Mouse (Mus musculus) forebrain, embryonic 11.5 days (tissue): ENCODE results near the gene Slc27a5. TPM values are rescaled to one million over a fixed set of nuclear protein-coding genes. Genes with fewer than 3 reads are reported as not detected.
A peak's percentile ranks its signal among the peaks of the same experiment; 100 is the strongest.

ENCODE experiments used
- ATAC-seq: fragments of 200-750 bp; cut with Nextera tagmentation; replicated peaks from 2 replicates; pipeline ENCODE4 v1.8.0; 2017; ENCODE audit warnings: moderate TSS enrichment; ENCODE audit not compliant: low FRiP score
- DNase-seq: peaks from one replicate; pipeline ENCODE4 v3.0.0-alpha.2; 2017; ENCODE audit warnings: low spot score
- H3K27ac ChIP-seq: fragments of 300-500 bp; sonication (generic); 2 replicates; pipeline ENCODE4 v1.5.1; 2014; ENCODE audit warnings: low read depth, low read length
- H3K27me3 ChIP-seq: fragments of 300-500 bp; sonication (generic); 2 replicates; pipeline ENCODE4 v1.6.1; 2014; ENCODE audit warnings: mild to moderate bottlenecking, low read length, mixed read lengths; ENCODE audit not compliant: control insufficient read depth, insufficient read depth
- H3K36me3 ChIP-seq: fragments of 300-500 bp; sonication (generic); 2 replicates; pipeline ENCODE4 v1.6.1; 2014; ENCODE audit warnings: mild to moderate bottlenecking, low read length, moderate library complexity, mixed read lengths; ENCODE audit not compliant: control insufficient read depth, insufficient read depth
- H3K4me1 ChIP-seq: fragments of 300-500 bp; sonication (generic); replicated peaks from 2 replicates; pipeline ENCODE4 v1.6.1; 2014; ENCODE audit warnings: low read length, mixed read lengths; ENCODE audit not compliant: control insufficient read depth, insufficient read depth
- H3K4me2 ChIP-seq: fragments of 300-500 bp; sonication (generic); 2 replicates; pipeline ENCODE4 v1.6.1; 2014; ENCODE audit warnings: low read depth, mild to moderate bottlenecking, low read length, moderate library complexity, mixed read lengths; ENCODE audit not compliant: severe bottlenecking
- H3K4me3 ChIP-seq: fragments of 300-500 bp; sonication (generic); 2 replicates; pipeline ENCODE4 v1.5.1; 2014; ENCODE audit warnings: low read depth, low read length
- H3K9ac ChIP-seq: fragments of 300-500 bp; sonication (generic); 2 replicates; pipeline ENCODE4 v1.6.1; 2014; ENCODE audit warnings: low read length
- H3K9me3 ChIP-seq: fragments of 300-500 bp; sonication (generic); 2 replicates; pipeline ENCODE4 v1.6.1; 2016; ENCODE audit warnings: low read length, mixed read lengths; ENCODE audit not compliant: control insufficient read depth
- WGBS: fragments of 180-500 bp; shearing (Covaris S2); extraction: QIAGEN DNeasy Blood & Tissue Kit; methylation state at CpG from one replicate; pipeline ENCODE4 v1.1.7; 2014; 5-methylcytosine and 5-hydroxymethylcytosine counted together
- polyA plus RNA-seq: library from polyadenylated mRNA; unstranded; fragments of >200 nt; fragmentation: Nextera tagmentation; extraction: Ambion mirVana; gene quantifications from 2 replicates; pipeline ENCODE4 v1.2.1, GENCODE M21; 2014

Gene Slc27a5
- polyA plus RNA-seq, 1 experiment from 2014 or later, result 0.13 TPM

- peak; percentile 5 for DNase-seq
- Histone ChIP-seq H3K4me1 (no peaks in the 10 kb centered on the region), H3K36me3 (no peaks in the 10 kb centered on the region), H3K4me2 (no peak overlapping the region), H3K27me3 (no peaks in the 10 kb centered on the region), H3K4me3 (no peak overlapping the region), H3K9ac (no peak overlapping the region), H3K9me3 (no peaks in the 10 kb centered on the region), H3K27ac (no peak overlapping the region)
- 84% methylated on average over 8 of the region's 8 CpGs for WGBS
- ATAC-seq, result no peak
Observed at GRCm38 (mm10) chr7:12986906-12987305, 11.1 kb downstream of the Slc27a5 start.

- H3K27me3 ChIP-seq, result no peaks in the 10 kb centered on the region
- WGBS, result 79% methylated on average over 1 of the region's 1 CpGs
Observed at GRCm38 (mm10) chr7:12985724-12986123, 12.3 kb downstream of the Slc27a5 start.

GRCm38 (mm10) chr7:12980291-12980690, 17.7 kb downstream of the Slc27a5 start:
- H3K27me3 ChIP-seq, result no peaks in the 10 kb centered on the region
- ATAC-seq (no peak), DNase-seq (no peak)
- no peaks in the 10 kb centered on the region for H3K36me3 ChIP-seq
- WGBS, result 86% methylated on average over 7 of the region's 7 CpGs
- H3K4me2 ChIP-seq, result no peak overlapping the region
- H3K9ac ChIP-seq, result no peak overlapping the region
- peaks cover 5% of the 10 kb centered on the region; the same call in 1 of the 2 replicates for H3K4me1 ChIP-seq
- H3K27ac ChIP-seq, result no peak overlapping the region
- H3K9me3 ChIP-seq, result no peaks in the 10 kb centered on the region
- H3K4me3 ChIP-seq, result no peak overlapping the region

More at GRCm38 (mm10) chr7:12985724-12986123, 12.3 kb downstream of the Slc27a5 start:
- no peak overlapping the region for H3K4me3 ChIP-seq
- no peak overlapping the region for H3K9ac ChIP-seq
- peak; percentile 28 for DNase-seq
- no peak overlapping the region for H3K4me2 ChIP-seq
- H3K9me3 ChIP-seq, result no peaks in the 10 kb centered on the region
- H3K36me3 ChIP-seq, result no peaks in the 10 kb centered on the region
- no peak overlapping the region for H3K27ac ChIP-seq
- H3K4me1 ChIP-seq, result no peaks in the 10 kb centered on the region
- ATAC-seq, result no peak

- WGBS, result 85% methylated on average over 6 of the region's 6 CpGs
- H3K9ac ChIP-seq, result no peak overlapping the region
- ATAC-seq, result no peak
- no peak overlapping the region for H3K27ac ChIP-seq
- no peaks in the 10 kb centered on the region for H3K27me3 ChIP-seq
- peak; percentile 40 for DNase-seq
- H3K36me3 ChIP-seq, result no peaks in the 10 kb centered on the region
- peaks cover 5% of the 10 kb centered on the region; the same call in 1 of the 2 replicates for H3K4me1 ChIP-seq
- no peak overlapping the region for H3K4me3 ChIP-seq
- H3K4me2 ChIP-seq, result no peak overlapping the region
- H3K9me3 ChIP-seq, result no peaks in the 10 kb centered on the region
Observed at GRCm38 (mm10) chr7:12979776-12980175, 18.2 kb downstream of the Slc27a5 start.

- Histone ChIP-seq H3K4me3 (no peak overlapping the region), H3K4me2 (peak overlapping the region; percentile 85; the same call in 1 of the 2 replicates), H3K4me1 (peaks cover 5% of the 10 kb centered on the region; the same call in 1 of the 2 replicates), H3K9ac (no peak overlapping the region), H3K36me3 (no peaks in the 10 kb centered on the region), H3K27ac (no peak overlapping the region), H3K9me3 (no peaks in the 10 kb centered on the region), H3K27me3 (no peaks in the 10 kb centered on the region)
- WGBS, result 91% methylated on average over 18 of the region's 18 CpGs
- ATAC-seq (no peak), DNase-seq (peak; percentile 46)
Observed at GRCm38 (mm10) chr7:12978931-12979722, 18.9 kb downstream of the Slc27a5 start.

- Histone ChIP-seq H3K9me3 (no peaks in the 10 kb centered on the region), H3K4me3 (peak within 1 kb of the TSS; percentile 67), H3K27me3 (no peaks in the 10 kb centered on the region), H3K9ac (peak within 1 kb of the TSS; percentile 77), H3K27ac (peak within 1 kb of the TSS; percentile 90), H3K4me2 (peak within 1 kb of the TSS; percentile 85), H3K4me1 (peaks cover 5% of the 10 kb centered on the region; the same call in 1 of the 2 replicates), H3K36me3 (no peaks in the 10 kb centered on the region; the same call in 1 of the 2 replicates)
- 1% methylated on average over 49 of the region's 49 CpGs for WGBS
- ATAC-seq (peak; percentile 99), DNase-seq (peak; percentile 98)
Observed at GRCm38 (mm10) chr7:12977682-12978389, 20.2 kb downstream of the Slc27a5 start, which contains the start of gene Zfp446. TSS of gene Zfp446 (plus strand) at chr7:12977848.

GRCm38 (mm10) chr7:12970906-12971305, 27.1 kb downstream of the Slc27a5 start:
- Histone ChIP-seq H3K9me3 (no peaks in the 10 kb centered on the region), H3K4me3 (no peak overlapping the region), H3K36me3 (peaks cover 8% of the 10 kb centered on the region; the same call in 1 of the 2 replicates), H3K27me3 (no peaks in the 10 kb centered on the region), H3K4me2 (no peak overlapping the region), H3K4me1 (peaks cover 3% of the 10 kb centered on the region; the same call in 1 of the 2 replicates), H3K27ac (no peak overlapping the region), H3K9ac (no peak overlapping the region)
- DNase-seq (no peak), ATAC-seq (no peak)
- WGBS, result 93% methylated on average over 25 of the region's 25 CpGs

GRCm38 (mm10) chr7:12966104-12966845, 31.7 kb downstream of the Slc27a5 start:
- Histone ChIP-seq H3K9me3 (no peaks in the 10 kb centered on the region), H3K4me2 (peak overlapping the region; percentile 94), H3K27ac (peak overlapping the region; percentile 64; the same call in 1 of the 2 replicates), H3K4me1 (peaks cover 3% of the 10 kb centered on the region; the same call in 1 of the 2 replicates), H3K27me3 (no peaks in the 10 kb centered on the region), H3K4me3 (peak overlapping the region; percentile 87), H3K9ac (peak overlapping the region; percentile 89), H3K36me3 (peaks cover 8% of the 10 kb centered on the region; the same call in 1 of the 2 replicates)
- WGBS, result under 1% methylated on average over 29 of the region's 29 CpGs
- DNase-seq (peak; percentile 76), ATAC-seq (peak; percentile 63)
